Mouse (Mus musculus) C2C12 (cell line): ENCODE results near the gene Padi6.

Experiments used
- CEBPB ChIP-seq: IDR thresholded peaks from one replicate; pipeline ENCODE4 v1.6.1; 2011; ENCODE audit warnings: low read depth, mild to moderate bottlenecking, control low read depth, moderate library complexity
- CTCF ChIP-seq: IDR thresholded peaks from one replicate; pipeline ENCODE4 v1.5.1; 2011; ENCODE audit not compliant: control insufficient read depth, insufficient read depth, insufficient read length
- MAX ChIP-seq: IDR thresholded peaks from one replicate; pipeline ENCODE4 v1.6.1; 2011; ENCODE audit warnings: mild to moderate bottlenecking, control low read depth
- MYOG ChIP-seq: IDR thresholded peaks from one replicate; pipeline ENCODE4 v1.6.1; 2011; ENCODE audit not compliant: control insufficient read depth, insufficient read length; ENCODE audit errors: extremely low read depth
- USF1 ChIP-seq: IDR thresholded peaks from one replicate; pipeline ENCODE4 v1.6.1; 2011; ENCODE audit warnings: low read depth, mild to moderate bottlenecking, control low read depth, moderate library complexity

GRCm38 (mm10) chr4:140699441-140700127 lies 42.9 kb downstream of the Padi6 start:
- no peak for TF ChIP-seq CTCF
- no peak for TF ChIP-seq MYOG
- peak; percentile 58 for TF ChIP-seq USF1
- peak; percentile 96 for TF ChIP-seq CEBPB
- TF ChIP-seq MAX, result peak; percentile 92
